Mouse (Mus musculus): Measurements from ENCODE around the gene Dock2.

Dock2 gene

DNA sequence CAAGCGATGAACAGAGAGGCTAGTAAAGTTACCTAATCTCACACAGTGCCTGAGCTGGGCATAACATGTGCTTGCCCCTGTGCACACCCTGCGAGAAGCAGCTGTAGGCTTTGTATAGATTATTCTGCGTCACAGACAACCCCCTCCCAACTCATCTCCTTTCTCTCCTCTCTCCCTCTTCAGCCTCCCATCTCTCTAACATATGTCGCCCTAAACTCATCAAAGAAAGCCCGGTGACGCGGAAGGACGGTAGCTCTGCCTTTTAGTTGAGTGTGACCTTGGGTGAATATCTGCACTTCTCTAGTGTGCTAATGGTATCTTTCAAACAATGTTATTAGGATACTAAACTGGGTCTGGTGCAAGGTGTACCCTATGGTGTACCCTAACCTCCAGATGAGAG lies 13.7 kb downstream of the Dock2 start:
- DNase-seq (ENCODE audit: low spot score in 2 of 2): no peak

GRCm38 (mm10) chr11:34769396-34769795 lies 14.3 kb downstream of the Dock2 start:
- DNase-seq (ENCODE audit: low spot score in 2 of 2): no peak

GRCm38 (mm10) chr11:34763739-34764361 lies 19.8 kb downstream of the Dock2 start:
- no peak for DNase-seq (ENCODE audit: low spot score in 2 of 2)

DNA sequence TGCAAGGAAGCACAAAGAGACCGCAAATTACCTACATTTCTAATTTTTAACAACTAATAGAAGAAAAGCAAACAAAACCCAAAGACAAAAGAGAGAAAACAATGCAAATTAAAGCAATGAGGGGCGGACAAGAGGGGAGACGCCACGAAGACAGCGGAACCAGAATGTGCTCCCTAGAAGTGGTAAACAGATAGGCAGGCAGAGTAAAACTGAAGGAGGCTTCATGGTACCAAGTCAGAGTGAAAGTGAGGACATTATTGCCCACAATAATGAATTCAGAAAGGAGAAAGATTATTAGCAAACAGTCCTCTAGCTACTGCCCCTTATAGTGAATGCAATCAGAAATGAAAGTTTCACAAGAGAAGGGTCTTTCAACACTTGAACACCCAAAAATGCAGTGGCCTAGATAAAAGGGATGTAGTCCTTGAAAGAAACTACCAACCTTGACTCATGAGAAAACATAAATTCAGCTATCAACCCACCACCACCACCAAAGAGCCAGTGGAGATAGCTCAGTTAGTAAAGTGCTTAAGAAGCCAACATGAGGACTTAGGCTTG lies 21.0 kb downstream of the Dock2 start:
- no peak for DNase-seq (ENCODE audit: low spot score in 2 of 2)

GRCm38 (mm10) chr11:34762125-34762524 lies 21.6 kb downstream of the Dock2 start:
- DNase-seq (ENCODE audit: low spot score in 2 of 2): no peak

DNA sequence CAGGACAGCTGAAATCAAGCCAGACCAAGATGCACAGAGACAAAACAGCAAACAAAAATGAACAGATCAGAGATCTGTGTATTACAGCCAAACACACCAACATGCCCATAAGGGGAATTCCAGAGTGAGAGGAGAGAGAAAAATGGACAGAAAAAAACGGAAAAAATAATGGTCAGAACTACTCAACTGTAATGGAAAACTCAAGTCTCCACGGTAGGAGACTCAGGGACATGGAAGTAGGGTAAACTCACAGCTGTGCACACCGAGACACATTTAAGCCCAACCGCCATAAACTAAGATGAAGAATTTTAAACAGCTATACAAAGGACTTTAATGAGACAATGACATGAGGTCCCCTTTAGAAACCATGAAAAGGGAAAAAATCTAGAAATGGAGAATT lies 24.1 kb downstream of the Dock2 start:
- no peak for DNase-seq (ENCODE audit: low spot score in 2 of 2)

DNA sequence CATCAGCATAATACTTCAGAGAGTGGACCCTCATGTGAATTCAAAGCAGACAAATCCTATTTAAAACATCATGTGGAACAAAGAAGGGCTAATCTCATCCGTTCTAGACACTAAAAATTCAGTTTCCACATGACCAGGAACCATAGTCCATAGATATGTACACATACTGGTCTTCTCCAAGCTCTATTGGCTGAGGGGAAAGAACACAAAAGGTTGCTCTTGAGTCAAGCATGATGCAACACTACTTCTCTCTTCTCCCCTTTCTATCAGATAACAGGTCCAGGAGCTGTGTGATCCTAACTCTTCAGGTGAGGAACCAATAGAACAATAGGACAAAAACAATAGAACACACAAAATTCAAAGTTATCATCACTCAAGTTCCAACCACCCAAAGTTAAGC lies 42.6 kb downstream of the Dock2 start:
- no peak for DNase-seq (ENCODE audit: low spot score in 2 of 2)

DNA sequence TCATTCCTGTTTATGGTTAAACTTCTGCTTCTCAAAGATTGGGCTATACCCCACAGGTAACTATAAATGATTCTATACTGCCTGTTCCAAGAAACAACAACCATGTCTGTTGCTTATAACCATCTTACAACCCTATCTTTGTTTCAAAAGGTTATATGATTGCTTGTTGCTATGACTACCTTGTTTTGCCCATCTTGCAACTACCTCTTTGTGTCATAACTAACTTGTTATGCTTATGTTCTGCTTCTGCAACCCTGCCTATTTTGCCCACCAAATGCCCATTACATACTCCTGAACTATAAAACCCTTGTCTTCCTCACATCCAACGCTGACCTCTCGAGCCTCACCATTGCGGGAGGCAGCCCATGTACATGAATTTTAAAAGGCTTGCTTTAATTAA lies 43.9 kb downstream of the Dock2 start:
- DNase-seq (ENCODE audit: low spot score in 2 of 2): no peak

DNA sequence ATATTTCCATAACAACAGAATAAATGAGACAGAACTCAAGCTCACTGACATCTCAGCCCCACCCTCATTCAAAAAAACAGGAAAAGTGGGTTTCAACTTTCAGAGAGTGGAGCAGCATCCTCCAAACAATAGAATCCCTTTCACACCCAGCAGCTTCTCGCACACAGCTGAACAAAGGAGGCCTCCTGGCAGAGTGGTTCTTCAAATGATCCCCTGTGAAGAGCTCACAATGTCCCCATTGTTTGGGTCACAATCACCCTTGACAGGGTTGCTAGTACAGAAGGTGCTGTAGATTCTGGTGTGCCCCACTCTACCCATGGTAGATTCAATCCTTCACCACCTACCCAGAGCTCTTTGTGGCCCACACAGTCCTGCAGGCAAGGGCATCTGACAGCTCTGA lies 44.7 kb downstream of the Dock2 start:
- DNase-seq (ENCODE audit: low spot score in 2 of 2): no peak

- no peak for DNase-seq (ENCODE audit: low spot score in 2 of 2)
Observed at GRCm38 (mm10) chr11:34737193-34737592, 46.5 kb downstream of the Dock2 start.

GRCm38 (mm10) chr11:34734033-34734432 lies 49.7 kb downstream of the Dock2 start:
- DNase-seq (ENCODE audit: low spot score in 2 of 2): no peak

- DNase-seq (ENCODE audit: low spot score in 2 of 2): no peak
Observed at GRCm38 (mm10) chr11:34727467-34727866, 56.2 kb downstream of the Dock2 start.

DNA sequence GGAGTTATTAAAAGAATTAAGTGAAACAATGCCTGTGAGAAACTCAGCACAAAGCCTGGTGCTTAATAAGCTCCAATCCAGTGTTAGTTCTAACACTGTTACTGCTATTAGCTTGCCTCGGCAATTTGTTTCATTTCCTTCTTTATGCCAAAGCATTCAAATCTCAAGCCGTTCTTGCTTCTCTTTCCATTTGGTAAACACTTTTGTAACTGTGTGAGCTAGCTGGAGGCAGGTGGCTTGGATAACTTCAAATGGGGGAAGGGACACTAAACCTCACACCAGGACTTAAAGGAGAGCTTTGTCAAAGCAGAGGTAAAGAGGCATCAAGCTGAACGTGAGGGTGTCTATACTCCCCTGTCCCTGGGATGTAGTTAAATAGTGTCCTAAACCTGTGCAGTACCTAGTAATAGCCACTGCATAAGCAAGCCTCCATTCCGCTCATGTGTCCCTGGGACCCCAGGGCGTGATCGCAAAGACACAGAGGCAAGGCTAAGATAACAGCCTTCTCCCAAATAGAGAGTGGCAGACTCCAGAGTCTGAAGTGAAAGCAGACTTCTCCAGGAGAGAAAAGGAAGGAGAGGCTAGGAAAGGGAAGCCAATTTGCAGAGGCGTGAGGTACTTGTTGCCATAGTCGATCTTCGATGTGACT lies 56.9 kb downstream of the Dock2 start:
- no peak for DNase-seq (ENCODE audit: low spot score in 2 of 2)

DNA sequence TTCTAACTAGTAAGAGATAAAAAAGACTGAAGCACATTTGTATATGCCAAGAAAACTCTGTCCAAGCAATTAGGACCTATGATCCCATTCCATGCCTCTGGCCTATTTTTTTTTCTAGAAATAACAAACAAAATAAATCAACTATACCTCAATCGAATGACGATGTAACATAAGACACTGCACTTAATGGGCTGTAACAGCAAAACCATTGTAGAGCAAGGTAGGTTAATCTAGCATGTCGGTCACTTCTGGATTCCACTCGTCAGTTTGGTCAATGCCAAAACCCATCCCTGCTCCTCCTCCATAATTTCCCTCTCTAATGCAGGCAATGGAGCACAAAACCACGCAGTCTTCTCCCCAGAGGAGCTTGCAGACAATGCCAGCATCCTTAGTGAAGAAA lies 70.3 kb downstream of the Dock2 start:
- DNase-seq (ENCODE audit: low spot score in 2 of 2): no peak

DNA sequence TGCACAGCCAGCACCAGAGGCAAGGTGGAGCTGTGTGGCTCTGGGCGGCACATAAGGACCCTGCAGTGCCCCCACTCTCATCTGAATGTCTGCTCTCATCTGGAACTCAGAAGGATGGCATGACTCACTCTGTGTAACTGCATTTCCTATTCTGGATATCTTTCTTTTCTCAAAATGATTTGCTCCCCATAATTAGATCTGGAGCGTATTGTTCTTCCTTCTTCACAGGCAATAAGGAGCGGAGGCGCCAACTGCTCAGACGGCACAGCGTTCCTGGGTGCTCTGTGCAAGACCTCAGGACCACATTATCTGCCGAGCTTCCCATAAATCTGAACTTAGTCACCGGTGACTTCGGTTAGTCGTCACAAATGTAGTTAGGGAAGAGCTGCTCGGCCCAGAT lies 75.4 kb downstream of the Dock2 start:
- DNase-seq (ENCODE audit: low spot score in 2 of 2): no peak

DNA sequence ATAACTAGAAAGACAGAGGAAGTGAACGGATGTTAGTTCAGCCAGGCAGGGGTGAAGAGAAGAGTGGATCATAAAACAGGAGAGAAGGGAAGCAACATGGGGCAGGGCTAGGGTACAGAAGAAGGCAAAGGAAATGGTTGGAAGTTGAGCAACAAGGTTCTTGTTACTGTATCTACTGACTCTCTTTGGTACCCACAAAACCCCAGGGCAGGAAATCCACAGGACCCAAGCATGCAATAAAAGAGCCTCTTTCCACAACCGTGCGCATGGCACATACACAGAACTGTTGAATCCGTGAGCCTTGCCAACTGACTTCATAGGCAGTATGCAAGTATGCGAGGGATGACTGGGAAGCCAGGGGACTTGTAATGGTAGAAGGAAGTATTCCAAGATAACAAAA lies 76.3 kb downstream of the Dock2 start:
- DNase-seq (ENCODE audit: low spot score in 2 of 2): no peak

DNA sequence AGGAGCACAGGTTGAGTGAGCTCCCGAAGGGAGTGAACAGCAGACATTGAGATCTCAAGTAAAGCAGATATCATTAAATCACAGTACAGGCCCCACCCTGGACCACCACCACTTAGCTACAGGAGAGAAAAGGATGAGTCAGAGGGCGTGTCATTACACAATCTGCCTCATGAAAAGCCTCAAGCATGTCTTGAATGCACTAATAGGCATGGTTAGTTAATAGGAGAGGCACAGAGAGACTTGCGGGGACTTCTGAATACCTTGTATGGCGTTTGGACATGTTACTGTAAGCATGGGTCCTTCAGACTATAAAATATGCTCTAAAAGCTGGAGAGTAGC lies 78.6 kb downstream of the Dock2 start:
- DNase-seq (ENCODE audit: low spot score in 2 of 2): no peak

GRCm38 (mm10) chr11:34704384-34705107 lies 79.1 kb downstream of the Dock2 start:
- peak in 1 of 2 experiments; percentile 3 for DNase-seq (ENCODE audit: low spot score in 2 of 2)

GRCm38 (mm10) chr11:34703851-34704250 lies 79.8 kb downstream of the Dock2 start:
- no peak for DNase-seq (ENCODE audit: low spot score in 2 of 2)

DNA sequence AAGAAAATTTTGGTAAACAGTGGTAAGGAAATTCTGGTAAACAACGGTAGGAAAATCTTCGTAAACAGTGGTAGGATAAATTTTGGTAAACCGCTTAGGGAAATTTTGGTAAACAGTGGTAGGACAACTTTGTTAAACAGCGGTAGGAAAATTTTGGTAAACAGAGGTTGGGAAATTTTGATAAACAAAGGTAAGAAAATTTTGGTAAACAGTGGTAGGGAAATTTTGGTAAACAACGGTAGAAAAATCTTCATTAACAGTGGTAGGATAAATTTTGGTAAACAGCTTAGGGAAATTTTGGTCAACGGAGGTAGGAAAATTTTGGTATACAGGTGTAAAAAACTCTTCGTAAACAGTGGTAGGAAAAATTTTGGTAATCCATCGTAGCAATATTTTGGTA lies 101.9 kb downstream of the Dock2 start:
- DNase-seq (ENCODE audit: low spot score in 2 of 2): no peak

- no peak for DNase-seq (ENCODE audit: low spot score in 2 of 2)
Observed at GRCm38 (mm10) chr11:34544631-34545030, 239.1 kb downstream of the Dock2 start.

DNA sequence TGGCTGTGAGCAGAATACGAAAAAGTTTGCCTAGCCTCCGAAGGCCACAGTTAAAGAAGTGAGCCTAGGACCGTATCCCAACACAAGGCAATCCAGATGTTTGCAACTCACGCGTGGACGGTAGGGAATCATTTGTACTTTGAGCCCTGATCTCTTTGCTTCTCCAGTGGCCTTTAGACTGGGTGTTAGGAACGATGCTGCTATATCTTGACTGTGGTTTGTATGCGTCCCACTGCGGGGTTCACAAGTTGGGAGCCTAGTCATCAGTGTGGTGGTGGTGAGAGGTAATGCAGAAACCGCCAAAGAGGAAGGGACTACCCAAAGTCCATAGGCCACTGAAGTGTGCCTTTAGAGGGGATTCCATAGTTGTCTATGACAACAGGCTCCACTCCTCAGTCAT lies 251.6 kb downstream of the Dock2 start:
- no peak for DNase-seq (ENCODE audit: low spot score in 2 of 2)

- no peak for DNase-seq (ENCODE audit: low spot score in 2 of 2)
Observed at GRCm38 (mm10) chr11:34530971-34531370, 252.7 kb downstream of the Dock2 start.

Data from cerebellum, postnatal 4 days (tissue).